Mouse (Mus musculus) activated CD4-positive, CD25-positive, alpha-beta regulatory T cell, adult 4 months (primary cell): ENCODE data around the gene Whrn. TPM values are rescaled to one million over a fixed set of nuclear protein-coding genes. Genes with fewer than 3 reads are reported as not detected.
A peak's percentile ranks its signal among the peaks of the same experiment; 100 is the strongest.

Experiments used
- ATAC-seq: one replicate; pipeline ENCODE4 v1.8.0; 2017
- polyA plus RNA-seq, 2 experiments: library from polyadenylated mRNA; unstranded; fragments of 100-300 nt; shearing (Covaris generic); gene quantifications; one replicate each; pipeline ENCODE4 v1.2.1; 2017

Whrn gene
- polyA plus RNA-seq, 2 experiments from 2014 or later = 3.1 to 3.2 TPM

DNA sequence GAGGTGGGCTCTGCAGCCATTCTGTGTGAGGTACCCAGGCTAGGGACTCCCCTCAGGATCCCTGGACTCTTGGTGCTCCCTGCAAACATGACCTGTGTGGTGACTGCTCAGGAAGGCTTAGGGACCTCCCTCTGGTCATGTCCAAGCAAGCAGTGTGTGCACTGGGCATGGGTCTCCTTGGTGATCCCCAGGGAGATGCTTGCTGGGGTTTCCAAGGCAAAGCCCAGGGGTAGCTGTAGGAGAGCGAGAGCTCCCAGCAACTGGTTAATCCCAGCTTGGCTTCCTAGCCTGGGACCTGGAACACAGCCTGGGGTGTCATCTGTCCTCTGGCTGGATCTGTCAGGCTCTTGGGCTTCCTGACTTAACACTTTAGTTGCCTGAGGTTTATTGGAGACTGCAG lies 120.4 kb downstream of the Whrn start:
- no peak for ATAC-seq

DNA sequence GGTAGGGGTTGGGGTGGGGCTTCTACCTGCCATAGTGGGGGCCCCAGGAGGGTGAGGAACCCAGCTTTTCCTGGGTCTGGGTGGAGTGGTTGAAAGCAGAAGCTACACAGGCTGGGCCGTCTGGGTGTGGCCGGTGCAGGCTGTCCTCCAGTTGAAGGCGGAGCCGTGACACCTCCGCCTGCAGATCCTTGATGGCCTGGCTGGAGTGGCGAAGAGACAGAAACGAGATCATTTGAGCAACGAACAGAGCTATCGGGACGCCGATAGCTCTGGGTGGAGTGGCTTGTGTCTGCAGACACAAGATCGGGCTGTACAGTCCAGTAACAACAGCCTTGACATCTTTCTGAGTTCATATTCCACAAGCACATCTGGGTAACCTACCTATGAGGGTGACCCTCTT lies 121.5 kb downstream of the Whrn start:
- no peak for ATAC-seq

DNA sequence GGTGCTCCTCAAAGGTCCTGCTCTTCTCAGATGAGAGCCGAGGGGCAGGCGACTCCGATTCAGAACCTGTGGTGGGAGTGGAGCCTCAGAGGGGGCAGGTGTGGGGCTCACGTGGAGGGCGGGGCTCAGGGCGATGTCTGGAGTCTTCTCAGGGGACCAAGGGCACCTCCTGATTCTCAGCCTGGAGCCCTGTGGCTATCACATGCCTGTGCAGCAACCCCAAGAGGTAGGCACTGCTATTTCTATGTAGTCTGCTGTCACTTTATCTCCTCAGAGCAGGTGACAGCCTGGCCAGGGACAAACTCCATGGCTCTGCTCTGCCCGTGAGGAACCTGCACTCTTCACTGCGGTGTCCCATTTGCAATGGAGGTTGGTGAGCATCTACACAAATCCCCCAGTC lies 122.4 kb downstream of the Whrn start:
- no peak for ATAC-seq

DNA sequence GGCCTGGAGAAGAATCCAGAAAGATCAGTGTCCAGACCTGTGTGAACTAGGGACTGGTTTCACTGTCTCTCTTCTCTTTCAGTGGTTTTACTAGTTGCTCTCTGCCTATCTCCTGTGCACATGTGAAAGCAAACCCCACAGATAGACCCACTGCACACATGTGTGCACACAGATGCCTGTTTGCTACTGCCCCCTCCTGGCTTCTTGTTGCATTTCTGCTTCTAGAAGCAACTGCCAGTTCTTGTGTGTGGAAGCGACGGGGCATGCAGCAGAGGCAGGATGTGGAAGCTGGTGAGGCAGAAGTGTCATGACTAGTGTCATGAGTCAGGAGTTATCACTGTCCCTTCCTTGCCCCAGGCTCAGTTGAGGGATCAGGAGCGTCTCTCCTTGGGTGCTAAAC lies 123.9 kb downstream of the Whrn start:
- ATAC-seq = peak; percentile 68

DNA sequence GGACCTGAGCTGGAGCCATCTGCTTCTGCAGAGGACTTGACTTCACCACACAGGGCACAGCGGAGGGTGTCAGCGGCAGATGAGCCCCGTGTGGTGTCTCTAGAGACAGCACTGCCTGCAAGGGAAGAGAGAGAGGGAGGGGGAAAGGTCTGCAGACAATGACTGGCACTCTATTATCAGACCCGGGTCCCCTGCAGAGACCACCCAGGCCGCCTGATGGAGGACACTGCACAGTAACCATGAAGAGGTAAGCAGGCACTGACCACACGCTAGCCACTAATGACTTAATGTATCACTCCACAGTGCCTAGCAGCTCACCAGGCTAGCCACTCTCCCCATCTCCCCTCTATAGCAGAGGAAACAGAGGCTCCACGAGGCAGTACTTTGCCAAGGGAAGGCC lies 124.9 kb downstream of the Whrn start:
- no peak for ATAC-seq

DNA sequence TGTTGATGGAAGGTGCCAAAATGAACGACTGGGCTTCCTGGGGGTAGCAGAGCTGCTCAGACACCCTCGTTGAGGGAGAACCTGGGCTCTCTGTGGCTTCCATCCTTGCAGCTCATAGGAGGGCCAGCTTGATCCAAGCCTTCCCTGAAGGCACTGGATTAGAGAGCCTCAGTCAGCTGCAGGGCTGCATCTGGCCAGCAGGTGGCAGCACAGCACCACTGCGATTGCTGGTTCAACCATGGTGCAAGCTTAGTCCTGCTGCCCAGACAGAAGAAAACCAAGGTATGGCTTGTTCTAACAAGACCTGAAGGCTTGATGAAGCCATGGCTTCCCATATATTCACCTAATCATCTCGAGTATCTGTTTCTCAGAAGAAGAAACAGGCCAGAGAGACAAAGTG lies 127.2 kb downstream of the Whrn start:
- peak; percentile 61 for ATAC-seq

Other genes with a start within 250 kb of the Whrn start
- not detected for gene Orm1, start 151.4 kb downstream of the Whrn start, polyA plus RNA-seq
- under 1 TPM in 1 of 2 experiments, not detected in 1; 0.60 TPM for gene Orm3, start 139.8 kb downstream of the Whrn start, polyA plus RNA-seq
- 1 to 10 TPM in 1 of 2 experiments, not detected in 1; 1.0 TPM for gene Orm2, start 133.5 kb downstream of the Whrn start, polyA plus RNA-seq
- gene Akna, start 92.6 kb downstream of the Whrn start, polyA plus RNA-seq = 100 to 1,000 TPM in 1 of 2 experiments, 10 to 100 TPM in 1; 72.4 to 116 TPM
- gene Atp6v1g1, start 48.8 kb upstream of the Whrn start, polyA plus RNA-seq = 100 to 1,000 TPM; 180 to 210 TPM
- gene Tmem268, start 62.8 kb upstream of the Whrn start, polyA plus RNA-seq = 10 to 100 TPM; 16.6 to 17.6 TPM
- gene Gm11213, start 109.3 kb upstream of the Whrn start, polyA plus RNA-seq = not detected
- gene Tex48, start 126.4 kb upstream of the Whrn start, polyA plus RNA-seq = not detected
- gene Gm11214, start 167.4 kb upstream of the Whrn start, polyA plus RNA-seq = not detected
- under 1 TPM; 0.36 to 0.54 TPM for gene Tnfsf15, start 249.1 kb upstream of the Whrn start, polyA plus RNA-seq